Mouse (Mus musculus): Measurements from ENCODE around the gene Hhat.

Hhat gene

GRCm38 (mm10) chr1:192770495-192771331, at the start of gene Hhat:
Gene Hhat (minus strand): TSS chr1:192771223.
- H3K4me3 ChIP-seq (replicated peaks; ENCODE audit: low read length) = peak within 1 kb of the TSS; percentile 82
- TF ChIP-seq CTCF (conservative IDR thresholded peaks at IDR 0.05; ENCODE audit: low read length) = no peak
- no peak for TF ChIP-seq NANOG (IDR thresholded peaks at IDR 0.05; ENCODE audit: borderline replicate concordance, low read length)
- TF ChIP-seq POU5F1 (IDR thresholded peaks at IDR 0.05; ENCODE audit: borderline replicate concordance, low read length) = no peak
- H3K36me3 ChIP-seq (ENCODE audit: insufficient read depth, low read length) = no peaks in the 10 kb centered on the region
- H3K4me1 ChIP-seq (replicated peaks; ENCODE audit: low read depth, low read length) = peaks cover 13% of the 10 kb centered on the region
- no peaks in the 10 kb centered on the region for H3K9me3 ChIP-seq (ENCODE audit: low read length)
- H3K27me3 ChIP-seq (ENCODE audit: insufficient read depth, low read length) = peaks cover 51% of the 10 kb centered on the region

- Histone ChIP-seq H3K36me3 (ENCODE audit: insufficient read depth, low read length) (no peaks in the 10 kb centered on the region), H3K27me3 (ENCODE audit: insufficient read depth, low read length) (peaks cover 33% of the 10 kb centered on the region), H3K4me1 (replicated peaks; ENCODE audit: low read depth, low read length) (peaks cover 30% of the 10 kb centered on the region), H3K9me3 (ENCODE audit: low read length) (no peaks in the 10 kb centered on the region), H3K4me3 (replicated peaks; ENCODE audit: low read length) (no peak overlapping the region)
- TF ChIP-seq CTCF (conservative IDR thresholded peaks at IDR 0.05; ENCODE audit: low read length) (no peak), NANOG (IDR thresholded peaks at IDR 0.05; ENCODE audit: borderline replicate concordance, low read length) (no peak), POU5F1 (IDR thresholded peaks at IDR 0.05; ENCODE audit: borderline replicate concordance, low read length) (no peak)
Observed at GRCm38 (mm10) chr1:192818334-192818733, 47.3 kb upstream of the Hhat start.

DNA sequence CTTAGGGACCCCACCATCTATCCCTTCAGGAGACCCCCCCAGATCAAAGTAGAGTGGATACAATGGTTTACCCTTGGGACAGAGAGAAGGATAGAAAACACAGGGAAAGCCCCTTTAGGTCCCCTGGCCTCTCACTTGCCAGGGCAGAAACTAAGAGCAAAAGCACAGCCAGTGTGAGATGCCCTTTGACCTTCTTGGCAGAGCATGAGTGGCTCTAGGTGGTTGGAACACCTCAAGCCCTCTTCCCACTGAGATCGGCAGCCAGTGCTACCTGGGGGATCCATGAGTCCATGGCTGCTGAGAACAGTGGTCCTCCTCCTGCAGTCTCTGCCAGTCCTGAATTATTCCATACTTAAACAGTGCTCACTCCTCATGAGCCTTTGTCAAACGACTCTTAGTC, 44.8 kb upstream of the Hhat start:
- Histone ChIP-seq H3K9me3 (ENCODE audit: low read length) (no peaks in the 10 kb centered on the region), H3K4me3 (replicated peaks; ENCODE audit: low read length) (no peak overlapping the region), H3K27me3 (ENCODE audit: insufficient read depth, low read length) (peaks cover 29% of the 10 kb centered on the region), H3K4me1 (replicated peaks; ENCODE audit: low read depth, low read length) (peaks cover 17% of the 10 kb centered on the region), H3K36me3 (ENCODE audit: insufficient read depth, low read length) (no peaks in the 10 kb centered on the region)
- no peak for TF ChIP-seq CTCF (conservative IDR thresholded peaks at IDR 0.05; ENCODE audit: low read length)
- no peak for TF ChIP-seq NANOG (IDR thresholded peaks at IDR 0.05; ENCODE audit: borderline replicate concordance, low read length)
- no peak for TF ChIP-seq POU5F1 (IDR thresholded peaks at IDR 0.05; ENCODE audit: borderline replicate concordance, low read length)

DNA sequence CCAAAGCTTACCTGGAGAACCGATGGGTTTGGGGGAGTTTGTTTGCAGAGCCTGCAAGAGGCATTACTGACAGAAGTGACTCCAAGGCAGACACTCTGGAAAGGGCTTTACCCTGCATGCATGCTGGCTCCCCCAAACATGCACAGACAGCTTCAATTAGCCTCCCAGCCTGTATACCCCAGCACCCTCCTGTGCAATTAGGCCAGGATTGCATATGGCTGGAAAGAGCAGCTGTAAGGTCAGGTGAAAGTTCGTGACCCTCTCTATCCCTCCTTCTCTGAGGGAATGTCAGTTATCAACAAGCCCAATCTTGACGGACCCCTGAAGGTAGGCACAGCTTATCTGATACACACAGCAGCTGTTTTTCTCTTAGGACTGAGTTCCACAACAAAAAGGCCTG, 43.7 kb upstream of the Hhat start:
- H3K9me3 ChIP-seq (ENCODE audit: low read length) = no peaks in the 10 kb centered on the region
- TF ChIP-seq CTCF (conservative IDR thresholded peaks at IDR 0.05; ENCODE audit: low read length) = no peak
- no peak for TF ChIP-seq NANOG (IDR thresholded peaks at IDR 0.05; ENCODE audit: borderline replicate concordance, low read length)
- no peak for TF ChIP-seq POU5F1 (IDR thresholded peaks at IDR 0.05; ENCODE audit: borderline replicate concordance, low read length)
- peaks cover 22% of the 10 kb centered on the region for H3K27me3 ChIP-seq (ENCODE audit: insufficient read depth, low read length)
- peaks cover 17% of the 10 kb centered on the region for H3K4me1 ChIP-seq (replicated peaks; ENCODE audit: low read depth, low read length)
- no peak overlapping the region for H3K4me3 ChIP-seq (replicated peaks; ENCODE audit: low read length)
- no peaks in the 10 kb centered on the region for H3K36me3 ChIP-seq (ENCODE audit: insufficient read depth, low read length)

GRCm38 (mm10) chr1:192812758-192813157, 41.7 kb upstream of the Hhat start:
- peaks cover 5% of the 10 kb centered on the region; the same call in 1 of the 2 replicates for H3K27me3 ChIP-seq (ENCODE audit: insufficient read depth, low read length)
- H3K4me3 ChIP-seq (replicated peaks; ENCODE audit: low read length) = no peak overlapping the region
- no peaks in the 10 kb centered on the region for H3K36me3 ChIP-seq (ENCODE audit: insufficient read depth, low read length)
- H3K4me1 ChIP-seq (replicated peaks; ENCODE audit: low read depth, low read length) = peaks cover 17% of the 10 kb centered on the region
- H3K9me3 ChIP-seq (ENCODE audit: low read length) = no peaks in the 10 kb centered on the region
- TF ChIP-seq NANOG (IDR thresholded peaks at IDR 0.05; ENCODE audit: borderline replicate concordance, low read length) (no peak), POU5F1 (IDR thresholded peaks at IDR 0.05; ENCODE audit: borderline replicate concordance, low read length) (no peak), CTCF (conservative IDR thresholded peaks at IDR 0.05; ENCODE audit: low read length) (no peak)

DNA sequence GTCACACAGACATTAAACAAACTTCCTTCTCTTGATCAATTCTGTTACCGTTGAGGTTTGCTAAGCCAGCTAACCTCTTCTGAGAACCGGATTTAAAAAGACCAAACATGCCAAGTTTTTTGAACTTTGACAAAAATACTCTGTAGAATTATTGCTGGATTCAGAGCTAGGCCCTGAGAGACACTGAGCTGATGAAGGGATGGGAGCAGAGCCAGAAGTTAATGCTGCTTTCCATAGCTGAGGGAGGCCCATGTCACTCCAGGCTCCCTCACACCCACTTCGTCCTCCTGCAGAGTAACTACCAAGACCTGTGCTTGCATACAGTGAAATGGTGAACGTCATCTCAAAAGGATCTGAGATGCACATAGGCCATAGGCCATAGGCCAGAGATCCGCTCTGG, 41.3 kb upstream of the Hhat start:
- Histone ChIP-seq H3K36me3 (ENCODE audit: insufficient read depth, low read length) (no peaks in the 10 kb centered on the region), H3K4me3 (replicated peaks; ENCODE audit: low read length) (no peak overlapping the region), H3K9me3 (ENCODE audit: low read length) (no peaks in the 10 kb centered on the region), H3K27me3 (ENCODE audit: insufficient read depth, low read length) (peaks cover 5% of the 10 kb centered on the region; the same call in 1 of the 2 replicates), H3K4me1 (replicated peaks; ENCODE audit: low read depth, low read length) (peaks cover 17% of the 10 kb centered on the region)
- TF ChIP-seq CTCF (conservative IDR thresholded peaks at IDR 0.05; ENCODE audit: low read length) (no peak), POU5F1 (IDR thresholded peaks at IDR 0.05; ENCODE audit: borderline replicate concordance, low read length) (no peak), NANOG (IDR thresholded peaks at IDR 0.05; ENCODE audit: borderline replicate concordance, low read length) (no peak)

GRCm38 (mm10) chr1:192806168-192807157, 35.4 kb upstream of the Hhat start:
- no peaks in the 10 kb centered on the region for H3K9me3 ChIP-seq (ENCODE audit: low read length)
- TF ChIP-seq CTCF (conservative IDR thresholded peaks at IDR 0.05; ENCODE audit: low read length) = no peak
- TF ChIP-seq POU5F1 (IDR thresholded peaks at IDR 0.05; ENCODE audit: borderline replicate concordance, low read length) = no peak
- no peak for TF ChIP-seq NANOG (IDR thresholded peaks at IDR 0.05; ENCODE audit: borderline replicate concordance, low read length)
- H3K36me3 ChIP-seq (ENCODE audit: insufficient read depth, low read length) = no peaks in the 10 kb centered on the region
- no peak overlapping the region for H3K4me3 ChIP-seq (replicated peaks; ENCODE audit: low read length)
- peaks cover 7% of the 10 kb centered on the region for H3K4me1 ChIP-seq (replicated peaks; ENCODE audit: low read depth, low read length)
- H3K27me3 ChIP-seq (ENCODE audit: insufficient read depth, low read length) = no peaks in the 10 kb centered on the region

GRCm38 (mm10) chr1:192800338-192800737, 29.3 kb upstream of the Hhat start:
- H3K36me3 ChIP-seq (ENCODE audit: insufficient read depth, low read length) = no peaks in the 10 kb centered on the region
- no peak overlapping the region for H3K4me3 ChIP-seq (replicated peaks; ENCODE audit: low read length)
- peaks cover 44% of the 10 kb centered on the region for H3K4me1 ChIP-seq (replicated peaks; ENCODE audit: low read depth, low read length)
- H3K27me3 ChIP-seq (ENCODE audit: insufficient read depth, low read length) = peaks cover 8% of the 10 kb centered on the region; the same call in 1 of the 2 replicates
- TF ChIP-seq NANOG (IDR thresholded peaks at IDR 0.05; ENCODE audit: borderline replicate concordance, low read length) (no peak), CTCF (conservative IDR thresholded peaks at IDR 0.05; ENCODE audit: low read length) (no peak), POU5F1 (IDR thresholded peaks at IDR 0.05; ENCODE audit: borderline replicate concordance, low read length) (no peak)
- H3K9me3 ChIP-seq (ENCODE audit: low read length) = no peaks in the 10 kb centered on the region

All from E14TG2a.4 (cell line).